Mouse (Mus musculus): Measurements from ENCODE around the gene Acyp1. TPM values are rescaled to one million over a fixed set of nuclear protein-coding genes. Genes with fewer than 3 reads are reported as not detected.

Gene Acyp1
- total RNA-seq, 4 experiments from 2014 or later = 53.5 to 69.6 (median 58.9) TPM

GRCm38 (mm10) chr12:85233376-85234358 is 54.6 kb downstream of the Acyp1 start:
- no peak for DNase-seq (ENCODE audit: low spot score in 2 of 2)

GRCm38 (mm10) chr12:85227876-85228599 is 60.2 kb downstream of the Acyp1 start:
- no peak for DNase-seq (ENCODE audit: low spot score in 2 of 2)

- peak; percentile 34 to 58 for DNase-seq (ENCODE audit: low spot score in 2 of 2)
Measured at GRCm38 (mm10) chr12:85227227-85227626, 61.0 kb downstream of the Acyp1 start.

Small RNA genes within 50 kb of the gene (microRNA-seq; reads per million reads assigned to microRNA genes)
- not detected for gene Mir6938

Other genes starting within 250 kb of the Acyp1 start
- 1 to 10 TPM; 2.0 to 3.3 (median 2.6) TPM for gene Prox2, start 177.7 kb downstream of the Acyp1 start, total RNA-seq (2022)
- 100 to 1,000 TPM; 236 to 267 (median 263) TPM for gene Dlst, start 177.6 kb downstream of the Acyp1 start, total RNA-seq (2022)
- under 1 TPM; 0.31 to 0.46 (median 0.32) TPM for gene Rps6kl1, start 137.2 kb downstream of the Acyp1 start, total RNA-seq (2022)
- gene Pgf, start 110.6 kb downstream of the Acyp1 start, total RNA-seq (2022) = 1 to 10 TPM in 3 of 4 experiments, under 1 TPM in 1; 0.70 to 2.1 (median 1.5) TPM
- gene Eif2b2, start 69.0 kb downstream of the Acyp1 start, total RNA-seq (2022) = 10 to 100 TPM; 50.2 to 68.0 (median 60.0) TPM
- gene Mlh3, start 17.8 kb downstream of the Acyp1 start, total RNA-seq (2022) = 10 to 100 TPM; 10.8 to 12.1 (median 11.7) TPM
- 1 to 10 TPM; 1.6 to 2.2 (median 1.8) TPM for gene Zc2hc1c, start 153 bp upstream of the Acyp1 start, total RNA-seq (2022)
- gene Nek9, start 50.9 kb upstream of the Acyp1 start, total RNA-seq (2022) = 100 to 1,000 TPM; 114 to 164 (median 126) TPM
- gene Tmed10, start 86.4 kb upstream of the Acyp1 start, total RNA-seq (2022) = 100 to 1,000 TPM; 108 to 122 (median 116) TPM
- gene Fos, start 185.5 kb upstream of the Acyp1 start, total RNA-seq (2022) = 10 to 100 TPM in 2 of 4 experiments, 1 to 10 TPM in 2; 5.6 to 26.9 (median 8.4) TPM

Measured in gastrocnemius, adult 8-10 months (tissue).